Mouse (Mus musculus): ENCODE results near the gene Traf3ip1. TPM values are rescaled to one million over a fixed set of nuclear protein-coding genes. Genes with fewer than 3 reads are reported as not detected.

Gene Traf3ip1
- polyA plus RNA-seq, 1 experiment: 20.0 TPM

DNA sequence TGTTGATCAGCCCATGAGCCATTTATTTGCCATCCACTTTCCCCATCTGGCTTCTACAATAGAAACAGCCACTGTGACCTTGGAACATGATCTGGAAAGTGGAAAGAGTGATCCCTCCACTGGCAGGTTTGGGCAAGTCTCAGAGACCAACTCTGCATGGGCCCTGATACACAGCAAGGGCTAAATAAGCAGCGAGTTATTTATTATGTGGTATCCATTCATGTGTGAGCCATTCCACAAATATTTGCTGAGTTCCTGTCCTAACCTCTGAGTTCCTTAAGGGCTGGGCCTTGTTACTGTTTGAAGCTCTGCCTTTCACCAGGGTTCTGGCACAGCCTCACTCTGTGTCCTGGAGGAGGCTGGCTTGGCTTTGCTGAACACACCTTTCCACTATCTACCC, 4.1 kb upstream of the Traf3ip1 start:
- TF ChIP-seq POLR2A (IDR thresholded peaks at IDR 0.05; ENCODE audit: borderline replicate concordance, insufficient read depth, low read length): no peak
- no peak for TF ChIP-seq CTCF (IDR thresholded peaks at IDR 0.05; ENCODE audit: borderline replicate concordance, insufficient read depth, low read depth, low read length)
- DNase-seq: no peak
- Histone ChIP-seq H3K4me3 (replicated peaks; ENCODE audit: insufficient read depth, low read depth, low read length) (no peak overlapping the region), H3K27me3 (ENCODE audit: control insufficient read depth, insufficient read depth, low read length) (no peaks in the 10 kb centered on the region), H3K27ac (ENCODE audit: insufficient read depth, low read length) (no peak overlapping the region), H3K4me1 (ENCODE audit: control insufficient read depth, insufficient read depth, low read length) (peaks cover 4% of the 10 kb centered on the region)
- 74% methylated on average over 1 of the region's 1 CpGs for WGBS

DNA sequence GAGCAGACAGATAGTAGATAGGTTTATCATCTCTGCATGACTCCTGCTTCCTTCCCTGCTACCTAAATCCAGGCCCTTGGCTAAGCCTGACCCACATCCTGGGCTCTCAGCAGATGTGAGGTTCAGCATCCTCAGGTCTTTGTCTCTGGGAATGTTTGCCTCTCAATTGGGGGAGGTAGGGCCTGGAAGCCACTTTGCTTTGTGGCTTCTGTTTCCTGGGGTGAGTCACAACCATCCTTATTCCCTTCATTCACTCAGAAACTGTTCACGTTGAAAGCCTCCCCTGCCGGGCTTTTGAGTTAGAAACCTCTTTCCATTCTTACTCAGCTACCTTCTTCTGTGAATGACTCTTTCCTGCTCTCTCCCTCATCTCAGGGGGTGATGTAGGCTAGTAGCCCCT, 1.7 kb upstream of the Traf3ip1 start:
- no peak for DNase-seq
- no peak for TF ChIP-seq POLR2A (IDR thresholded peaks at IDR 0.05; ENCODE audit: borderline replicate concordance, insufficient read depth, low read length)
- TF ChIP-seq CTCF (IDR thresholded peaks at IDR 0.05; ENCODE audit: borderline replicate concordance, insufficient read depth, low read depth, low read length): no peak
- Histone ChIP-seq H3K4me1 (ENCODE audit: control insufficient read depth, insufficient read depth, low read length) (peaks cover 13% of the 10 kb centered on the region), H3K4me3 (replicated peaks; ENCODE audit: insufficient read depth, low read depth, low read length) (no peak overlapping the region), H3K27me3 (ENCODE audit: control insufficient read depth, insufficient read depth, low read length) (no peaks in the 10 kb centered on the region), H3K27ac (ENCODE audit: insufficient read depth, low read length) (no peak overlapping the region)
- WGBS: 14% methylated on average over 2 of the region's 2 CpGs

DNA sequence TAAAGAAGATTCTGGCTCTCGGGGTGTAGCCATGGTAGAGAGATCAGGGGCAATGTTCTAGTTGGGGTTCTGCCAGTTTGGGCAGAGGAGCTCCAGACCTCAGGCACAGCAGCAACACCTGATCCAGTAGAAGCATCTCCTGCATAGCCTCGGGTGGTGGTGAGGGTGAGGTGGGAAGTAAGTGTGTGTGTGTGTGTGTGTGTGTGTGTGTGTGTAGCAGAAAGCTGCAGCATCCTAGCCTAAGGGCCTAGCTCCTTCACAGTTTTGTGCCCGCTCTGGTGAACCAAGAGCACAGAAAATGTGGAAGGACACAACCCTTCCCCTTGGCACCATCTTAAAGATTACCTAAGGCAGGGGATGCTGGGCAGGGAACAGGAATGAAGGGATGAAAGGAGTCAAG, 509 bp upstream of the Traf3ip1 start:
- peak overlapping the region; percentile 3 for H3K4me3 ChIP-seq (replicated peaks; ENCODE audit: insufficient read depth, low read depth, low read length)
- no peak overlapping the region for H3K27ac ChIP-seq (ENCODE audit: insufficient read depth, low read length)
- WGBS: 29% methylated on average over 3 of the region's 3 CpGs
- DNase-seq: peak in 1 of 2 experiments; percentile 30
- peaks cover 13% of the 10 kb centered on the region for H3K4me1 ChIP-seq (ENCODE audit: control insufficient read depth, insufficient read depth, low read length)
- TF ChIP-seq CTCF (IDR thresholded peaks at IDR 0.05; ENCODE audit: borderline replicate concordance, insufficient read depth, low read depth, low read length) (no peak), POLR2A (IDR thresholded peaks at IDR 0.05; ENCODE audit: borderline replicate concordance, insufficient read depth, low read length) (no peak)
- H3K27me3 ChIP-seq (ENCODE audit: control insufficient read depth, insufficient read depth, low read length): no peaks in the 10 kb centered on the region

- peak in 1 of 2 experiments; percentile 7 for DNase-seq
- no peak overlapping the region for H3K27ac ChIP-seq (ENCODE audit: insufficient read depth, low read length)
- H3K27me3 ChIP-seq (ENCODE audit: control insufficient read depth, insufficient read depth, low read length): no peaks in the 10 kb centered on the region
- H3K4me1 ChIP-seq (ENCODE audit: control insufficient read depth, insufficient read depth, low read length): peaks cover 13% of the 10 kb centered on the region
- H3K4me3 ChIP-seq (replicated peaks; ENCODE audit: insufficient read depth, low read depth, low read length): peak overlapping the region; percentile 85
- 47% methylated on average over 5 of the region's 5 CpGs for WGBS
- TF ChIP-seq POLR2A (IDR thresholded peaks at IDR 0.05; ENCODE audit: borderline replicate concordance, insufficient read depth, low read length): no peak
- no peak for TF ChIP-seq CTCF (IDR thresholded peaks at IDR 0.05; ENCODE audit: borderline replicate concordance, insufficient read depth, low read depth, low read length)
Measured at GRCm38 (mm10) chr1:91495321-91495720, 874 bp downstream of the Traf3ip1 start.

- no peak overlapping the region for H3K4me3 ChIP-seq (replicated peaks; ENCODE audit: insufficient read depth, low read depth, low read length)
- no peak overlapping the region for H3K27ac ChIP-seq (ENCODE audit: insufficient read depth, low read length)
- H3K27me3 ChIP-seq (ENCODE audit: control insufficient read depth, insufficient read depth, low read length): no peaks in the 10 kb centered on the region
- 96% methylated on average over 6 of the region's 6 CpGs for WGBS
- no peak for DNase-seq
- H3K4me1 ChIP-seq (ENCODE audit: control insufficient read depth, insufficient read depth, low read length): peaks cover 13% of the 10 kb centered on the region
- no peak for TF ChIP-seq CTCF (IDR thresholded peaks at IDR 0.05; ENCODE audit: borderline replicate concordance, insufficient read depth, low read depth, low read length)
- TF ChIP-seq POLR2A (IDR thresholded peaks at IDR 0.05; ENCODE audit: borderline replicate concordance, insufficient read depth, low read length): no peak
Measured at GRCm38 (mm10) chr1:91498579-91498978, 4.1 kb downstream of the Traf3ip1 start.

- TF ChIP-seq CTCF (IDR thresholded peaks at IDR 0.05; ENCODE audit: borderline replicate concordance, insufficient read depth, low read depth, low read length) (no peak), POLR2A (IDR thresholded peaks at IDR 0.05; ENCODE audit: borderline replicate concordance, insufficient read depth, low read length) (no peak)
- H3K4me3 ChIP-seq (replicated peaks; ENCODE audit: insufficient read depth, low read depth, low read length): no peak overlapping the region
- no peak for DNase-seq
- H3K27ac ChIP-seq (ENCODE audit: insufficient read depth, low read length): no peak overlapping the region
- H3K4me1 ChIP-seq (ENCODE audit: control insufficient read depth, insufficient read depth, low read length): no peaks in the 10 kb centered on the region
- 73% methylated on average over 3 of the region's 3 CpGs for WGBS
- H3K27me3 ChIP-seq (ENCODE audit: control insufficient read depth, insufficient read depth, low read length): no peaks in the 10 kb centered on the region
Measured at GRCm38 (mm10) chr1:91504615-91505014, 10.2 kb downstream of the Traf3ip1 start.

- no peak overlapping the region for H3K4me3 ChIP-seq (replicated peaks; ENCODE audit: insufficient read depth, low read depth, low read length)
- TF ChIP-seq POLR2A (IDR thresholded peaks at IDR 0.05; ENCODE audit: borderline replicate concordance, insufficient read depth, low read length): no peak
- H3K27me3 ChIP-seq (ENCODE audit: control insufficient read depth, insufficient read depth, low read length): no peaks in the 10 kb centered on the region
- no peaks in the 10 kb centered on the region; the same call in 1 of the 2 replicates for H3K4me1 ChIP-seq (ENCODE audit: control insufficient read depth, insufficient read depth, low read length)
- no peak overlapping the region for H3K27ac ChIP-seq (ENCODE audit: insufficient read depth, low read length)
- 23% methylated on average over 11 of the region's 11 CpGs for WGBS
- no peak for DNase-seq
Measured at GRCm38 (mm10) chr1:91514916-91515315, 20.5 kb downstream of the Traf3ip1 start.

DNA sequence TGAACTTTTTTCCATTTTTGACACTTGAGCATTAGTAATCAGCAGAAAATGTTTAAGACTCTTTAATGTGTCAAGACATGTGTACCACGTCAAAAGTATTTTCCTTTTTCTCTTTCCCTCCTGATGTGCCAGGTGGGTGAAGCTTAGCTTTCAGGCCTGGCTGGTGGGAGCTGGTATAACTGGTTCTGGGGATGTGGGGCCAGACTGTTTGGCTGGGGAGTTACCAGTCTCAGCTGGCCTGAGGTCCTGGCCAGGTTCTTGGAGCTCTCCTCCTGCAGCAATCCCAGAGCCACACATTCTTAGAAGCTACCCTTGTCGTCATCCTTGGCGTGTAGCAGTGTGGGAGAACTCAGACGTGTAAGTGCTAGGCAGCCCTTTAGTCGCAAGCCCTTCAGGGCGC, 21.2 kb downstream of the Traf3ip1 start:
- Histone ChIP-seq H3K27ac (ENCODE audit: insufficient read depth, low read length) (no peak overlapping the region), H3K4me3 (replicated peaks; ENCODE audit: insufficient read depth, low read depth, low read length) (no peak overlapping the region), H3K27me3 (ENCODE audit: control insufficient read depth, insufficient read depth, low read length) (no peaks in the 10 kb centered on the region), H3K4me1 (ENCODE audit: control insufficient read depth, insufficient read depth, low read length) (no peaks in the 10 kb centered on the region; the same call in 1 of the 2 replicates)
- TF ChIP-seq CTCF (IDR thresholded peaks at IDR 0.05; ENCODE audit: borderline replicate concordance, insufficient read depth, low read depth, low read length) (no peak), POLR2A (IDR thresholded peaks at IDR 0.05; ENCODE audit: borderline replicate concordance, insufficient read depth, low read length) (no peak)
- WGBS: 88% methylated on average over 6 of the region's 6 CpGs
- DNase-seq: no peak
